Mouse (Mus musculus) G1E (cell line): ENCODE measurements at regions not wholly inside any gene's neighbourhood (a gene's known extent, or its start where the extent isn't known, plus 50 kb on each side); places are given as distances from the start of the nearest gene placed in this dataset.

Experiments
- ATAC-seq: 2 replicates; pipeline ENCODE4 v1.8.0; 2016; ENCODE audit warnings: mild to moderate bottlenecking; ENCODE audit not compliant: insufficient number of reproducible peaks, poor library complexity, low FRiP score, severe bottlenecking; ENCODE audit errors: extremely low read depth
- DNase-seq: peaks from one replicate; pipeline ENCODE4 v3.0.0; 2012; ENCODE audit warnings: low spot score
- H3K27me3 ChIP-seq: 2 replicates; pipeline ENCODE4 v1.6.1; 2012; ENCODE audit warnings: mild to moderate bottlenecking, low read length, inconsistent platforms; ENCODE audit not compliant: insufficient read depth
- H3K36me3 ChIP-seq: replicated peaks from 2 replicates; pipeline ENCODE3; 2012; ENCODE audit warnings: mild to moderate bottlenecking, inconsistent platforms
- H3K4me1 ChIP-seq: 2 replicates; pipeline ENCODE4 v1.6.1; 2012; ENCODE audit warnings: low read depth, low read length, inconsistent platforms, mixed read lengths; ENCODE audit not compliant: insufficient read depth
- H3K4me3 ChIP-seq: 2 replicates; pipeline ENCODE4 v1.5.1; 2012; ENCODE audit warnings: low read depth, mild to moderate bottlenecking, inconsistent platforms, low read length, moderate library complexity, mixed read lengths
- H3K9me3 ChIP-seq: replicated peaks from 2 replicates; pipeline ENCODE4 v1.6.1; 2012; ENCODE audit warnings: inconsistent platforms
- CTCF ChIP-seq: IDR thresholded peaks from 2 replicates; pipeline ENCODE4 v1.5.1; 2012; ENCODE audit warnings: low read depth, low read length, inconsistent platforms, mixed read lengths
- GATA1 ChIP-seq: IDR thresholded peaks from 2 replicates; pipeline ENCODE4 v1.6.1; 2012; ENCODE audit warnings: borderline replicate concordance, low read length, inconsistent platforms, mixed read lengths
- GATA2 ChIP-seq: IDR thresholded peaks from 2 replicates; pipeline ENCODE4 v1.6.1; 2012; ENCODE audit warnings: low read depth, low read length, inconsistent platforms, borderline replicate concordance
- POLR2AphosphoS5 ChIP-seq: IDR thresholded peaks from 2 replicates; pipeline ENCODE4 v1.6.1; 2012; ENCODE audit warnings: low read depth, low read length, inconsistent platforms; ENCODE audit not compliant: insufficient replicate concordance
- TAL1 ChIP-seq: conservative IDR thresholded peaks from 2 replicates; pipeline ENCODE4 v1.6.1; 2012; ENCODE audit warnings: low read depth, low read length, inconsistent platforms, mixed read lengths

GRCm38 (mm10) chr4:64669722-64670121 is 454.3 kb upstream of the Pappa start:
- DNase-seq (no peak), ATAC-seq (no peak)
- Histone ChIP-seq H3K9me3 (0 out of 2 replicates have a peak, but pooled peaks cover 3% of the 10 kb centered on the region), H3K27me3 (no peaks in the 10 kb centered on the region), H3K4me1 (no peaks in the 10 kb centered on the region), H3K36me3 (no peaks in the 10 kb centered on the region), H3K4me3 (no peak overlapping the region)
- no peak for TF ChIP-seq CTCF
- TF ChIP-seq TAL1: no peak
- no peak for TF ChIP-seq POLR2AphosphoS5
- no peak for TF ChIP-seq GATA2
- TF ChIP-seq GATA1: no peak

GRCm38 (mm10) chr4:64676438-64676837 is 447.5 kb upstream of the Pappa start:
- Histone ChIP-seq H3K36me3 (no peaks in the 10 kb centered on the region), H3K9me3 (no peaks in the 10 kb centered on the region), H3K4me1 (no peaks in the 10 kb centered on the region), H3K27me3 (no peaks in the 10 kb centered on the region), H3K4me3 (no peak overlapping the region)
- TF ChIP-seq CTCF (no peak), POLR2AphosphoS5 (no peak), GATA2 (no peak), TAL1 (no peak), GATA1 (no peak)
- ATAC-seq (no peak), DNase-seq (no peak)

DNA sequence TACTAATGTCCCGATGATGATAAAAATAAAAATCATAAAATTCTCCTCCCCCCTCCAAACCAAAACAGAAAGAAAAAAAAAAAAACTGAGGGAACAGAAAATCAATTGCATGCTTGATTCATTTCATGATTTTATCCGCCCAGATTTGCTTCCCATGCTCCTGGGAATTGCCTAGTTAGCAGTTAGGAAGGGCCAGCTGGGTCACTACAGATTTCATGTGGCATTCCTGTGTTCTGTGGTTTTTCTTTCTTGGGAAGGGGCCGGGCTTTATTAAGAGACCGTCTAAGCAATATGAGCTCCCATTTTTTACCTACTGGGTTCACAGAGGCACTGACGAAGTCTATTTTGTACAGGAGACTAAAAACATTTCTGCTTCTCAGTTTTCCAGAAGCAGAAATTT is 447.1 kb upstream of the Pappa start:
- TF ChIP-seq GATA1 (no peak), POLR2AphosphoS5 (no peak), TAL1 (no peak), CTCF (no peak), GATA2 (no peak)
- no peaks in the 10 kb centered on the region for H3K27me3 ChIP-seq
- H3K9me3 ChIP-seq: no peaks in the 10 kb centered on the region
- H3K36me3 ChIP-seq: no peaks in the 10 kb centered on the region
- no peak overlapping the region for H3K4me3 ChIP-seq
- no peak for ATAC-seq
- no peaks in the 10 kb centered on the region for H3K4me1 ChIP-seq
- no peak for DNase-seq

DNA sequence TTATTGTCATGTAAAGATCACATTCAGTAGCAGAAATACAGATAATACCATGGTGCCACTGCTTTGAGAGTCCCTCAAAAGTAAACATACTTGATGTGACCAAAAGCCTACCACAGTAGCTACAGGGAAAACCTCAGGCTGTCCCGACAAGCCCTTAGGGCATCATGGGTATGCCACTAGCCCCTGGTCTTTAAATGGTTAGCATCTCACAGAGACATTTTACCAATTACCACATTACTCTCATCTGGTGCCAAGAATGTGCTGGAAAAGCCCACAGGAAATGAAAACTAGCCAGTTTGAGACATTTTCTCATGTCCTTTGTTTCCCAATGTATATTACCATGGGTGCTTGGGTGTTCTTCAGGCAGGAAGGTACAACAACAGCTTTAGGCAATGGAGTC is 439.3 kb upstream of the Pappa start:
- DNase-seq: no peak
- TF ChIP-seq GATA1 (no peak), GATA2 (no peak), TAL1 (no peak), CTCF (no peak), POLR2AphosphoS5 (no peak)
- no peaks in the 10 kb centered on the region for H3K36me3 ChIP-seq
- H3K9me3 ChIP-seq: no peaks in the 10 kb centered on the region
- ATAC-seq: no peak
- no peaks in the 10 kb centered on the region for H3K4me1 ChIP-seq
- H3K27me3 ChIP-seq: no peaks in the 10 kb centered on the region
- no peak overlapping the region for H3K4me3 ChIP-seq

DNA sequence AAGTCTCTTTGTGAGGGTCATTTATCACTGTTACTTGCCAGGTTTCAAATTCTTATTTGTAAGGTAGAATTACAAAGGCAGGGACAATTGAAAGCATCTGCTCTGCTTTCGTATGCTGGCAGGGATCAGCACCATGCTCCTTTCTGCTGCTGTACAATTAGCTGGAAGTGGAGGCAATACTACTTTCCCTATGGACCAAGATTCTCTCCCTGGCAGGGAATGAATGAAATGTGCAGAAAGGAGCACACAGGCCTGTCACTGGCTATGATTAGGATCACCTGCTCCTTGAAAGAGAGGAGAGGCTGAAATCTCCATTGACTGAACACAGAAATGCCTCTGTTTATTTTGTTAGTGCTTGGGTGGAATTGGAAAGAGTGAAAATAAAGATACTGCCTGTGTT is 427.8 kb upstream of the Pappa start:
- no peaks in the 10 kb centered on the region for H3K36me3 ChIP-seq
- H3K27me3 ChIP-seq: no peaks in the 10 kb centered on the region
- ATAC-seq (no peak), DNase-seq (no peak)
- H3K4me1 ChIP-seq: no peaks in the 10 kb centered on the region
- no peaks in the 10 kb centered on the region; the same call in 1 of the 2 replicates for H3K9me3 ChIP-seq
- no peak for TF ChIP-seq POLR2AphosphoS5
- TF ChIP-seq CTCF: no peak
- no peak for TF ChIP-seq GATA2
- TF ChIP-seq TAL1: no peak
- no peak for TF ChIP-seq GATA1
- H3K4me3 ChIP-seq: no peak overlapping the region

- TF ChIP-seq POLR2AphosphoS5: no peak
- no peak for TF ChIP-seq GATA1
- TF ChIP-seq CTCF: no peak
- TF ChIP-seq GATA2: no peak
- no peak for TF ChIP-seq TAL1
- DNase-seq: no peak
- Histone ChIP-seq H3K4me3 (no peak overlapping the region), H3K4me1 (no peaks in the 10 kb centered on the region), H3K36me3 (no peaks in the 10 kb centered on the region), H3K9me3 (no peaks in the 10 kb centered on the region), H3K27me3 (no peaks in the 10 kb centered on the region)
- ATAC-seq: no peak
These were observed 400.7 kb upstream of the Pappa start for GRCm38 (mm10) chr4:64723296-64723695.

DNA sequence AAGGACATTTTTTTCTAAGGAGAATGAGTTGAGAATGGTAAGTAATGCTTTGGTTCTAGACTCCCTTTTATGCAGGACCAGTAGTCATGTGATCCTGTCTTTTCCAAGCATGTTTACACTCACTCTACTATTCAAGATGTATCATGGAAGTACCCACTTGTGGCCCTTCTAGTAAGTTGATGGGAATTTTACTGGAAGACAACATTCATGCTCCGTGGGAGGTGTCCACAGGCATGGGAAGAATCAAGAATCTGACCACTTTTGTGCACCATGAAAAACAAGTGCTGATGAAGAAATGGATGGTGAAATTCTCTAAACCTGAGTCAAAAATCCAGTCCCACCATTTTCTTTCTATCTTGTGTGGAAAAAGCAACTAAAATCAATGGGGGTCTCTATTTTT is 399.1 kb upstream of the Pappa start:
- DNase-seq (no peak), ATAC-seq (no peak)
- no peaks in the 10 kb centered on the region for H3K4me1 ChIP-seq
- no peaks in the 10 kb centered on the region for H3K36me3 ChIP-seq
- H3K27me3 ChIP-seq: no peaks in the 10 kb centered on the region
- no peak overlapping the region for H3K4me3 ChIP-seq
- H3K9me3 ChIP-seq: no peaks in the 10 kb centered on the region
- TF ChIP-seq TAL1: no peak
